In genomic region chr11:78973381-78974150, GRCm38 (mm10) we compare ENCODE assay signal across 9 mouse cellular contexts. TPM values are rescaled to one million over a fixed set of nuclear protein-coding genes. Genes with fewer than 3 reads are reported as not detected.
DNase-seq lines count a peak whose midpoint lies in the region; ATAC-seq lines count a peak whose summit lies in the region.
"Had no signal": no experiment of that assay in that cellular context is flagged by ENCODE, and none has a peak within 500 bp of the region (broad histone marks: within the 10 kb centered on the region; RNA-seq: fewer than 3 reads in every experiment).

No protein-coding gene starts in this region.

- H3K36me3 ChIP-seq in kidney, embryonic 16.5 days (ENCODE audit: insufficient read depth, low read length) = no peaks in the 10 kb centered on the region
- H3K36me3 ChIP-seq in intestine, embryonic 16.5 days (ENCODE audit: control insufficient read depth, insufficient read depth, low read length) = peaks cover 2% of the 10 kb centered on the region; the same call in 1 of the 2 replicates

- no peak overlapping the region for H3K4me3 ChIP-seq in kidney, embryonic 16.5 days (ENCODE audit: low read length)
- H3K4me3 ChIP-seq in intestine, embryonic 16.5 days (ENCODE audit: low read length) = no peak overlapping the region

- no peak overlapping the region for H3K4me2 ChIP-seq in kidney, embryonic 16.5 days (replicated peaks; ENCODE audit: low read depth, low read length)
- no peak overlapping the region for H3K4me2 ChIP-seq in intestine, embryonic 16.5 days (ENCODE audit: low read depth, low read length)

- no peaks in the 10 kb centered on the region for H3K9me3 ChIP-seq in kidney, embryonic 16.5 days (ENCODE audit: low read length)
- H3K9me3 ChIP-seq in intestine, embryonic 16.5 days (ENCODE audit: control insufficient read depth, low read length) = no peaks in the 10 kb centered on the region

- WGBS in kidney, embryonic 16.5 days = 63% methylated on average over 17 of the region's 17 CpGs
- WGBS in intestine, embryonic 16.5 days = 69% methylated on average over 17 of the region's 17 CpGs

- no peak overlapping the region for H3K27ac ChIP-seq in kidney, embryonic 16.5 days (ENCODE audit: low read length)
- H3K27ac ChIP-seq in intestine, embryonic 16.5 days (ENCODE audit: low read length) = peak overlapping the region; percentile 20; the same call in 1 of the 2 replicates
- H3K27ac ChIP-seq: macrophage had no signal

- H3K27me3 ChIP-seq in kidney, embryonic 16.5 days (ENCODE audit: insufficient read depth, low read length) = no peaks in the 10 kb centered on the region
- no peaks in the 10 kb centered on the region for H3K27me3 ChIP-seq in intestine, embryonic 16.5 days (replicated peaks; ENCODE audit: control insufficient read depth, insufficient read depth, low read length)

- no peak for ATAC-seq in kidney, embryonic 16.5 days (ENCODE audit: low FRiP score, low TSS enrichment)
- no peak for ATAC-seq in intestine, embryonic 16.5 days
- no peak for ATAC-seq in inflammation-experienced regulatory T-cells, adult 6 months

- 0 out of 2 replicates have a peak, but pooled peaks cover 8% of the 10 kb centered on the region for H3K4me1 ChIP-seq in kidney, embryonic 16.5 days (ENCODE audit: insufficient read depth, low read length)
- H3K4me1 ChIP-seq in intestine, embryonic 16.5 days (ENCODE audit: control insufficient read depth, insufficient read depth, low read length) = peaks cover 12% of the 10 kb centered on the region; the same call in 1 of the 2 replicates

- peak; percentile 31 for DNase-seq in kidney, adult 9 months
- DNase-seq in Muller cell, postnatal 12 days (ENCODE audit: inconsistent ontology term) = peak; percentile 33
- DNase-seq in gastrocnemius, postnatal 10 days = peak; percentile 41
- peak; percentile 43 to 74 for DNase-seq in lung, postnatal 4 days
- no peak for DNase-seq in left cerebral cortex, adult 18-20 months (ENCODE audit: low spot score in 2 of 2)

- no peak overlapping the region for H3K9ac ChIP-seq in kidney, embryonic 16.5 days (replicated peaks; ENCODE audit: low read length)
- H3K9ac ChIP-seq in intestine, embryonic 16.5 days (ENCODE audit: low read depth, low read length) = no peak overlapping the region

RNA-seq across cellular contexts. Expression of gene Lgals9, which starts 11.2 kb away (rescaled TPM):
- 52.5 and 59.5 TPM in 2 replicates for polyA plus RNA-seq in kidney, embryonic 16.5 days (2015; fragmentation: Nextera tagmentation; extraction: Ambion mirVana)
- 10 to 100 TPM; 21.6 to 25.8 TPM for total RNA-seq in gastrocnemius, postnatal 10 days (2021)
- 96.1 and 111 TPM in 2 replicates for polyA plus RNA-seq in intestine, embryonic 16.5 days (2015; fragmentation: Nextera tagmentation; extraction: Ambion mirVana)
- polyA plus RNA-seq in inflammation-experienced regulatory T-cells, adult 6 months (2017; shearing (Covaris generic)) = 100 to 1,000 TPM; 166 to 316 (median 259) TPM
- total RNA-seq in left cerebral cortex, adult 18-20 months (2021) = 1 to 10 TPM; 4.6 to 5.1 TPM

RNA-seq across cellular contexts. Expression of gene Nos2, which starts 53.0 kb away (rescaled TPM):
- polyA plus RNA-seq in kidney, embryonic 16.5 days (2015; fragmentation: Nextera tagmentation; extraction: Ambion mirVana) = 2.1 and 2.7 TPM in 2 replicates
- total RNA-seq in gastrocnemius, postnatal 10 days (2021) = 1 to 10 TPM; 3.8 to 6.3 TPM
- polyA plus RNA-seq in intestine, embryonic 16.5 days (2015; fragmentation: Nextera tagmentation; extraction: Ambion mirVana) = 1.1 and 1.4 TPM in 2 replicates
- not detected for polyA plus RNA-seq in inflammation-experienced regulatory T-cells, adult 6 months (2017; shearing (Covaris generic))
- under 1 TPM; 0.19 to 0.33 TPM for total RNA-seq in left cerebral cortex, adult 18-20 months (2021)

Comparison
In these comparisons a context has a peak if more than half of its experiments do, and no peak if none do; other contexts are left out.
1. DNase-seq: peak in kidney, adult 9 months (single experiment), Muller cell, postnatal 12 days (single experiment), gastrocnemius, postnatal 10 days (single experiment) and lung, postnatal 4 days (2 of 2); none in left cerebral cortex, adult 18-20 months (0 of 2).